Mouse (Mus musculus) gastrocnemius, adult 18-20 months (tissue): ENCODE data around the gene Nmur1. TPM values are rescaled to one million over a fixed set of nuclear protein-coding genes. Genes with fewer than 3 reads are reported as not detected.

Experiments used
- DNase-seq: peaks from one replicate; pipeline ENCODE4 v3.0.0; 2021; ENCODE audit warnings: low spot score
- total RNA-seq, 2 experiments: library from RNA; stranded (reverse); gene quantifications; 2 replicates each; pipeline ENCODE4 v1.2.3; 2021

Nmur1 gene
- total RNA-seq, 2 experiments from 2014 or later, result not detected

DNA sequence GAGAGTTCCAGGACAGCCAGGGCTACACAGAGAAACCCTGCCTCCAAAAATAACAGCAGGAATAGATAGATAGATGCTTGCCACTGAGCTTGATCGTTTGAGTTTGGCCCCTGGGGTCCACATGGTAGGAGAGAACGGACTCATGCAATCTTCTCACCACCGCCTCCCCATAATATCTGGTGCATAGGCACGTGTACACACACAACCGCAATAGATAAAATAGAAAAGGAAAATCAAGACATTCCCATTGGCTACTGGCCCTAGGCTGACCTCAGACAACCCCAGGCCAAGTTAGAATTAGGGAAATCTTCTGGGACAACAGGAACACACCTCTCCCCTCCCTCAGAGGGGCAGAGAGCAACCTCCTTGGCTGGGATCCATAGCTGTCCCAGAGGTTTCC lies 11.3 kb downstream of the Nmur1 start:
- DNase-seq, result no peak

- DNase-seq, result no peak
Observed at GRCm38 (mm10) chr1:86409476-86409875, 16.6 kb downstream of the Nmur1 start.

- no peak for DNase-seq
Observed at GRCm38 (mm10) chr1:86408515-86408914, 17.5 kb downstream of the Nmur1 start.

DNA sequence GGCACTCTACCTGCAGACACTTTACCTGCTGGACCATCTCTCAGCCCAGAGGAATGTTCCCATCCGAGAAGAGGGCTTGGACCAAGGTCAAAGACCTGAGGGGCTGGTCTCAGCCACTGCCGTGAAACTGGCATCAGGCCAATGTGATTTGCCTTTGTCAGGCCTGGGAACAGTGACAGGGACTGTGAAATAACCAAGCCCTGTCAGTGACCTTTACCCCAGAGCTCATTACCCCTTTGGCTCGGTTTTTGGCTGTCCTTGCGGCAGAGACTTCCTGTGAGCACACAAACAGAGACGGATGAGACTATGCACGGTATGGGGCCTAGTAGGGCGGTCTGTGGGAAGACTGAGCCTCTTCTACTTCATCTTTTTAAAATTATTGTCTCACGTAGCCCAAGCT lies 19.1 kb downstream of the Nmur1 start:
- DNase-seq, result no peak

DNA sequence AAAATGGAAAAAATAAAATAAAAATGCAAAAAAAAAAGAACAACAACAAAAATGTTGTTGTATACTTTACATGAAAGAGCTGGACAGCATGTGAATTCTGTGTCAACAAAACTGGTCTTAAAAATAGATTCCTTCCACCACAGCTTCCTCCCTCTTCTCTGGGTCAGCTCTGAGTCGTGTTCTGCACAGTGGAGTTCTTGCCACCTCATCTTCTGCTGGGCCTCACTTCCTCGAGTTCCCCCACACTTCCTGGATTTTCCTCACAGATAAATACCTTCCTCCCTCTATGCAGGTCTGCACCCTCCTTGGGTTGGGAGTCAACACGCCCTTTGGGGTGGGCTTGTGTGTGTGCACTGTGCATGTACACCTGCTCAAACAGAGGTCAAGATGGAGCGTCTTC lies 19.7 kb downstream of the Nmur1 start:
- no peak for DNase-seq

DNA sequence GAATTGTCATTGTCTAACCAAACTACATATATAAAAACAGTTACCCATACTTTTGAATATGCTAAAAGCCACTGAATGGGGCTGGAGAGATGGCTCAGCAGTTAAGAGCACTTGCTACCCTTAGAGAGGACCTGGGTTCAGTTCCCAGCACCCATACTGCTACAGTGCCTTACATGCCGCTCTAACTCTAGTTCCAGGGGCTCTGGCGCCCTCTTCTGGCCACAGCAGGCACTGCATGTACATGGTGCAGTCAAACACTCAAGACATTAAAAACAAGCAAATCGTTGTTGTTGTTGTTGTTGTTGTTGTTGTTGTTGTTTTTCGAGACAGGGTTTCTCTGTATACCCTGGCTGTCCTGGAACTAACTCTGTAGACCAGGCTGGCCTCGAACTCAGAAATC lies 21.2 kb downstream of the Nmur1 start:
- DNase-seq, result no peak

- DNase-seq, result no peak
Observed at GRCm38 (mm10) chr1:86400096-86400754, 25.8 kb downstream of the Nmur1 start.

DNA sequence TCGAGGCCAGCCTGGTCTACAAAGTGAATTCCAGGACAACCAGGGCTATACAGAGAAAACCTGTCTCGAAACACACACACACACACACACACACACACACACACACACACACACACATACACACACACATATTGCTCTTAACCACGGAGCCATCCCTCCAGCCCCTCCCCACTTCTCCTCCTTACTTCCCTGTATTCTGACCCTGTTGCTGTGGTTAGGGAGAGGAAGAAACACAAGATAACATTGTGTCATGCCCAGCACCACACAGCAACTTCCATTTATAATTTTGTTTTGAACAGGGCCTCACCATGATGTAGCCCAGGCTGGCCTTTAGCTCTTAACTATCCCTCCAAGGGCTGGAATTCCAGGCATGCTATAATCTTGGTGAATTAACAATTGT lies 26.7 kb downstream of the Nmur1 start:
- no peak for DNase-seq

- no peak for DNase-seq
Observed at GRCm38 (mm10) chr1:86398222-86398621, 27.8 kb downstream of the Nmur1 start.

DNA sequence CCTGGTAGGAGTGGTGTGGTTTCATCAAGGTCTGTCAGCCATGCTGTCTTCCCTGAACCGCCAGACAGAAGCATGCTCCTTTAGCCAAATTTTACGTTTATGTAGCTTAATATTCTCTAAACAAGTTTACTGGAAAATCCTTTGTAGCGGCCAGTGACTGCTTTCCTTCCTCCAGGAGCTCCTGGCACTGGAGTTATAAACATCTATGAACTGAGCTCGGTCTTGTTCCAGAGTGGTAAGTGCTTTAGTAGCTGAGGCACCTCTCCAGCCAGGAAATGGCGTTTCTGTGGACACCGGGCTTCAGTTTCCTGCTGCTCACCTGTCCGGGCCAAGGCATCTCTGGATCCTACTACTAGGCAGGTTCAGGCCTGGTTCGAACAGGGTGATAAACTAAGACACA lies 28.4 kb downstream of the Nmur1 start:
- no peak for DNase-seq

- no peak for DNase-seq
Observed at GRCm38 (mm10) chr1:86395897-86396296, 30.1 kb downstream of the Nmur1 start.

GRCm38 (mm10) chr1:86394246-86394645 lies 31.8 kb downstream of the Nmur1 start:
- no peak for DNase-seq

- DNase-seq, result no peak
Observed at GRCm38 (mm10) chr1:86393219-86393618, 32.8 kb downstream of the Nmur1 start.

DNA sequence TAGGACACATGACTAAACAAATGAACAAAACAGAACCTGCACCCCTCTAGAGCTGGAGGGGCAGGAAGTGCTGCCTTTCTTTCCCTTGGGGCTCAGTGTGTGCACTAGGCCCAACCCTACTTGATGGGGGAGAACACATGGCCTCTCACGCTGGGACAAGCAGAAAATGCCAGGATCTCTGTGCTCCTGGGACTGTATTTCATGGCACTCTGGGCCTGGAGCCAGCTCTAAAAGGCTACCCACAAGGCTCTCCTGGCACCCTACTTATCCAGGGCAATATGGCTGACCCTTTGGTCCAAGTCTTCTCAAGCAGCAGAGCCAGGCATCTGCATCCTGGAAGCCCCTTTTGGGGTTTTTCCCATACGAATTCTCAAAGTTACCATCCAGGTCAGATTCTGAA lies 34.6 kb downstream of the Nmur1 start:
- no peak for DNase-seq

GRCm38 (mm10) chr1:86389230-86389629 lies 36.8 kb downstream of the Nmur1 start:
- DNase-seq, result peak; percentile 71

DNA sequence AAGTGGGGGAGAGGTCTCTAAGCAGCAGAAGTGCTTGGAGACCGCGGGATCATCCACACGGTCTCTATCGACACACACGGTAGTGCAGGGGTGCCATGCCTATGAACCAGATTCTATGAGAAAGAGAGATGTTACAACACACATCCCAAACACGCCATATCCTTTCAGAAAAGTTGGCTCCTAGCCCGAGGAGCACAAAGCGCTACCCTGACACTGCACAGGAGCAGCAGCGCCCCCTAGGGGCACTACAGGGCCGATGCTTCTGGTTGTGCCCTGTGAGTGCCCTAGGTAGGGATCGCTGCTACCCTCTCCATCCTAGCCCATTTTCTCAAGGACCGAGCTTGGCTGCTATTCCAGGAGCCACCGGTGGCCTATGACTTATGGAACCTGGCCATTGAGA lies 45.0 kb downstream of the Nmur1 start:
- peak; percentile 49 for DNase-seq

DNA sequence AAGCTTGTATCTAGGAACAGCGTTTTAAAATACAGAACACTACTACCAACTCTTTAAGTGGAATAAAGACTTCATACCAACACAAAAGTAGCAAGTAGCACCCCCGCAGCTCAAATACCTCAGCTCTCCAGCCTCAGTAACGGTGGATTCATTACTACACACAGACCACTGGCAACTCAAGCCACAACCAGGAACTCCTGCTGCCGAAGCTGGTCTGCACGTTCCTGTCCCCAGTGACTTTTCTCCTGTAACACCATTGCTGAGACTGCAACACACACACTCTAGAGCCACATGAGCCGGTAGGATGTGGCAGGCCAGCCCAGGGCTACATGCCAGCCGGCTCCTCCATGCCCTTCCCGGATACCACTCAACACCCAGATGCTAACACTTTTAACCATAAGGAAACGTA lies 46.9 kb downstream of the Nmur1 start:
- no peak for DNase-seq

DNA sequence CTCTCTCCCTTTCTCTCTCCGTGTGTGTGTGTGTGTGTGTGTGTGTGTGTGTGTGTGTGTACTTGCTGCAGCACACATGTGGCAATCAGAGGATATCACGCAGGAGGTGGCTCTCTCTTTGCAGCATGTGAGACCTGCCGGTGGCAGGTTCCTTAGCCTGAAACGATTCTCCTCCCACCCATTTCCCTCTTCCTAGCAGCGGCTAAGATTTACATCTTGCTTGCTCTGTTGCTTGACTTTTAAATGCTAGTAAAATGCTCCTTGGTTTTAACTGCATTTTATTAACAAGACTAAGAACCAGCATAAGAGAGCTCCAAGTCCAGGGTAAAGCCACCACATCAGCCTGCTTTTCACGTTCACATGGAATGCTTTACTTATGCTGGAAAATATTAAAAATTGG lies 47.4 kb downstream of the Nmur1 start:
- no peak for DNase-seq

DNA sequence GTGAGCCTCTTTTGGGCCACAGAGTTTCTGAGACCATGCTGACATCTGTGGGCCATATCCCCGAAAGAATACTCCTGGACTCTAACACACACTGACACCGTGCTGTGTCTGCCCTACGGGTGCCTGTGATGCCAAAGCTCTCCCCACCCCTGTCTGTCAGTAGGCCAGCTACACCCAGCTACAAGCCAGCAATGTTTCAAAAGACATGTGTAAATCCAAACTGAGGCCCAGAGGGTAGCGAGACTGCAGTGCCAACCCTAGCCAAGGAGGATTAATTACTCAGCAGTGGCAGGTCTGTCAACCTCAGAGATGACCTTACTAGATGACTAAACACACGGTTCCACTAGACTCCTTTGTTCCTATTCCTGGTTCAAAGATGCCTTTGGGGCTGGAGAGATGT lies 49.7 kb downstream of the Nmur1 start:
- no peak for DNase-seq

- DNase-seq, result peak; percentile 57
Observed at GRCm38 (mm10) chr1:86371997-86372396, 54.0 kb downstream of the Nmur1 start.

GRCm38 (mm10) chr1:86368086-86368485 lies 57.9 kb downstream of the Nmur1 start:
- DNase-seq, result no peak

GRCm38 (mm10) chr1:86363671-86364070 lies 62.4 kb downstream of the Nmur1 start:
- no peak for DNase-seq

- DNase-seq, result no peak
Observed at GRCm38 (mm10) chr1:86361852-86362615, 64.0 kb downstream of the Nmur1 start.
